Mouse (Mus musculus): ENCODE measurements at regions not wholly inside any gene's neighbourhood (a gene's known extent, or its start where the extent isn't known, plus 50 kb on each side); places are given as distances from the start of the nearest gene placed in this dataset.

GRCm38 (mm10) chr10:122539655-122540054 is 91.4 kb downstream of the Avpr1a start:
- Histone ChIP-seq H3K4me1 (no peaks in the 10 kb centered on the region), H3K36me3 (replicated peaks; ENCODE audit: low read length) (no peaks in the 10 kb centered on the region), H3K4me3 (replicated peaks) (no peak overlapping the region), H3K9me3 (peaks cover 8% of the 10 kb centered on the region), H3K27me3 (replicated peaks) (no peaks in the 10 kb centered on the region)
- TF ChIP-seq FLI1 (IDR thresholded peaks at IDR 0.05; ENCODE audit: low read length) (no peak), GATA1 (IDR thresholded peaks at IDR 0.05; ENCODE audit: borderline replicate concordance, low read length) (no peak)

- no peaks in the 10 kb centered on the region for H3K36me3 ChIP-seq (replicated peaks; ENCODE audit: low read length)
- no peak overlapping the region for H3K4me3 ChIP-seq (replicated peaks)
- H3K4me1 ChIP-seq, result no peaks in the 10 kb centered on the region
- H3K9me3 ChIP-seq, result peaks cover 9% of the 10 kb centered on the region; the same call in 1 of the 2 replicates
- TF ChIP-seq GATA1 (IDR thresholded peaks at IDR 0.05; ENCODE audit: borderline replicate concordance, low read length) (no peak), FLI1 (IDR thresholded peaks at IDR 0.05; ENCODE audit: low read length) (no peak)
- H3K27me3 ChIP-seq (replicated peaks), result no peaks in the 10 kb centered on the region
These were observed 94.3 kb downstream of the Avpr1a start for GRCm38 (mm10) chr10:122542573-122542972.

- Histone ChIP-seq H3K4me1 (no peaks in the 10 kb centered on the region), H3K27me3 (replicated peaks) (no peaks in the 10 kb centered on the region), H3K9me3 (peaks cover 13% of the 10 kb centered on the region; the same call in 1 of the 2 replicates), H3K36me3 (replicated peaks; ENCODE audit: low read length) (no peaks in the 10 kb centered on the region), H3K4me3 (replicated peaks) (peak overlapping the region; percentile 86)
- TF ChIP-seq GATA1 (IDR thresholded peaks at IDR 0.05; ENCODE audit: borderline replicate concordance, low read length), result no peak
- no peak for TF ChIP-seq FLI1 (IDR thresholded peaks at IDR 0.05; ENCODE audit: low read length)
These were observed 95.9 kb downstream of the Avpr1a start for GRCm38 (mm10) chr10:122544096-122544720.

GRCm38 (mm10) chr10:122545029-122545428 is 96.7 kb downstream of the Avpr1a start:
- H3K27me3 ChIP-seq (replicated peaks), result no peaks in the 10 kb centered on the region
- TF ChIP-seq GATA1 (IDR thresholded peaks at IDR 0.05; ENCODE audit: borderline replicate concordance, low read length) (no peak), FLI1 (IDR thresholded peaks at IDR 0.05; ENCODE audit: low read length) (no peak)

GRCm38 (mm10) chr10:122551586-122551985 is 103.3 kb downstream of the Avpr1a start:
- Histone ChIP-seq H3K9me3 (peaks cover 8% of the 10 kb centered on the region; the same call in 1 of the 2 replicates), H3K27me3 (replicated peaks) (no peaks in the 10 kb centered on the region), H3K36me3 (replicated peaks; ENCODE audit: low read length) (no peaks in the 10 kb centered on the region), H3K4me1 (no peaks in the 10 kb centered on the region), H3K4me3 (replicated peaks) (no peak overlapping the region)
- TF ChIP-seq GATA1 (IDR thresholded peaks at IDR 0.05; ENCODE audit: borderline replicate concordance, low read length), result no peak
- no peak for TF ChIP-seq FLI1 (IDR thresholded peaks at IDR 0.05; ENCODE audit: low read length)

More at GRCm38 (mm10) chr10:122545029-122545428, 96.7 kb downstream of the Avpr1a start:
- Histone ChIP-seq H3K4me3 (replicated peaks) (no peak overlapping the region), H3K4me1 (no peaks in the 10 kb centered on the region), H3K36me3 (replicated peaks; ENCODE audit: low read length) (no peaks in the 10 kb centered on the region), H3K9me3 (peaks cover 8% of the 10 kb centered on the region; the same call in 1 of the 2 replicates)

- TF ChIP-seq GATA1 (IDR thresholded peaks at IDR 0.05; ENCODE audit: borderline replicate concordance, low read length), result no peak
- TF ChIP-seq FLI1 (IDR thresholded peaks at IDR 0.05; ENCODE audit: low read length), result no peak
- H3K27me3 ChIP-seq (replicated peaks), result no peaks in the 10 kb centered on the region
- no peak overlapping the region for H3K4me3 ChIP-seq (replicated peaks)
- H3K9me3 ChIP-seq, result no peaks in the 10 kb centered on the region
- no peaks in the 10 kb centered on the region for H3K36me3 ChIP-seq (replicated peaks; ENCODE audit: low read length)
- no peaks in the 10 kb centered on the region for H3K4me1 ChIP-seq
These were observed 105.0 kb downstream of the Avpr1a start for GRCm38 (mm10) chr10:122553124-122553822.

GRCm38 (mm10) chr10:122553851-122554250 is 105.6 kb downstream of the Avpr1a start:
- H3K4me3 ChIP-seq (replicated peaks), result no peak overlapping the region
- no peak for TF ChIP-seq GATA1 (IDR thresholded peaks at IDR 0.05; ENCODE audit: borderline replicate concordance, low read length)
- no peak for TF ChIP-seq FLI1 (IDR thresholded peaks at IDR 0.05; ENCODE audit: low read length)
- no peaks in the 10 kb centered on the region for H3K36me3 ChIP-seq (replicated peaks; ENCODE audit: low read length)
- no peaks in the 10 kb centered on the region for H3K4me1 ChIP-seq
- H3K9me3 ChIP-seq, result no peaks in the 10 kb centered on the region
- no peaks in the 10 kb centered on the region for H3K27me3 ChIP-seq (replicated peaks)

- TF ChIP-seq GATA1 (IDR thresholded peaks at IDR 0.05; ENCODE audit: borderline replicate concordance, low read length), result no peak
These were observed 110.4 kb downstream of the Avpr1a start for GRCm38 (mm10) chr10:122558660-122559059.

GRCm38 (mm10) chr10:122560001-122560695 is 111.8 kb downstream of the Avpr1a start:
- H3K4me1 ChIP-seq, result no peaks in the 10 kb centered on the region
- TF ChIP-seq FLI1 (IDR thresholded peaks at IDR 0.05; ENCODE audit: low read length) (no peak), GATA1 (IDR thresholded peaks at IDR 0.05; ENCODE audit: borderline replicate concordance, low read length) (no peak)

More at GRCm38 (mm10) chr10:122558660-122559059, 110.4 kb downstream of the Avpr1a start:
- no peaks in the 10 kb centered on the region for H3K27me3 ChIP-seq (replicated peaks)
- H3K4me1 ChIP-seq, result no peaks in the 10 kb centered on the region
- no peaks in the 10 kb centered on the region for H3K36me3 ChIP-seq (replicated peaks; ENCODE audit: low read length)
- H3K9me3 ChIP-seq, result no peaks in the 10 kb centered on the region
- H3K4me3 ChIP-seq (replicated peaks), result no peak overlapping the region

GRCm38 (mm10) chr10:122561924-122562323 is 113.6 kb downstream of the Avpr1a start:
- Histone ChIP-seq H3K27me3 (replicated peaks) (no peaks in the 10 kb centered on the region), H3K36me3 (replicated peaks; ENCODE audit: low read length) (no peaks in the 10 kb centered on the region), H3K4me3 (replicated peaks) (no peak overlapping the region), H3K4me1 (no peaks in the 10 kb centered on the region), H3K9me3 (no peaks in the 10 kb centered on the region)
- TF ChIP-seq GATA1 (IDR thresholded peaks at IDR 0.05; ENCODE audit: borderline replicate concordance, low read length) (no peak), FLI1 (IDR thresholded peaks at IDR 0.05; ENCODE audit: low read length) (no peak)

More at GRCm38 (mm10) chr10:122560001-122560695, 111.8 kb downstream of the Avpr1a start:
- H3K27me3 ChIP-seq (replicated peaks), result no peaks in the 10 kb centered on the region
- H3K36me3 ChIP-seq (replicated peaks; ENCODE audit: low read length), result no peaks in the 10 kb centered on the region
- H3K9me3 ChIP-seq, result no peaks in the 10 kb centered on the region
- H3K4me3 ChIP-seq (replicated peaks), result no peak overlapping the region
